In genomic region chr5:92683871-92684475, GRCm38 (mm10) we compare ENCODE assay signal across 9 mouse cellular contexts. TPM values are rescaled to one million over a fixed set of nuclear protein-coding genes. Genes with fewer than 3 reads are reported as not detected.
A peak's percentile ranks its signal among the peaks of the same experiment; 100 is the strongest.
DNase-seq lines count a peak whose midpoint lies in the region; ATAC-seq and TF ChIP-seq lines count a peak whose summit lies in the region.
"Had no signal": no experiment of that assay in that cellular context is flagged by ENCODE, and none has a peak within 500 bp of the region (broad histone marks: within the 10 kb centered on the region; RNA-seq: fewer than 3 reads in every experiment).

No protein-coding gene starts in this region.

- no peaks in the 10 kb centered on the region for H3K36me3 ChIP-seq in liver, adult 2 months (ENCODE audit: control insufficient read depth, insufficient read depth, low read length)
- H3K36me3 ChIP-seq in forebrain, embryonic 14.5 days (ENCODE audit: control insufficient read depth, insufficient read depth, low read length), result no peaks in the 10 kb centered on the region
- H3K36me3 ChIP-seq in limb, embryonic 10.5 days, result no peaks in the 10 kb centered on the region
- H3K36me3 ChIP-seq in neural tube, embryonic 14.5 days (ENCODE audit: control insufficient read depth, insufficient read depth, low read length), result no peaks in the 10 kb centered on the region

- peaks cover 15% of the 10 kb centered on the region; the same call in 1 of the 2 replicates for H3K79me2 ChIP-seq in liver, adult 2 months (ENCODE audit: control insufficient read depth, insufficient read depth, low read length)

- H3K27me3 ChIP-seq in liver, adult 2 months (ENCODE audit: control insufficient read depth, insufficient read depth, low read length), result no peaks in the 10 kb centered on the region
- no peaks in the 10 kb centered on the region for H3K27me3 ChIP-seq in forebrain, embryonic 14.5 days (replicated peaks; ENCODE audit: control insufficient read depth, insufficient read depth, low read length)
- 0 out of 2 replicates have a peak, but pooled peaks cover 7% of the 10 kb centered on the region for H3K27me3 ChIP-seq in limb, embryonic 10.5 days (ENCODE audit: low read depth, poor library complexity, severe bottlenecking)
- H3K27me3 ChIP-seq in neural tube, embryonic 14.5 days (ENCODE audit: control insufficient read depth, insufficient read depth, low read length), result peaks cover 4% of the 10 kb centered on the region; the same call in 1 of the 2 replicates

- peaks cover 3% of the 10 kb centered on the region; the same call in 1 of the 2 replicates for H3K4me1 ChIP-seq in liver, adult 2 months (ENCODE audit: control insufficient read depth, insufficient read depth, low read length)
- no peaks in the 10 kb centered on the region for H3K4me1 ChIP-seq in forebrain, embryonic 14.5 days (ENCODE audit: control insufficient read depth, insufficient read depth, low read length)
- H3K4me1 ChIP-seq in limb, embryonic 10.5 days, result peaks cover 18% of the 10 kb centered on the region
- H3K4me1 ChIP-seq in neural tube, embryonic 14.5 days (ENCODE audit: control insufficient read depth, insufficient read depth, low read length), result peaks cover 6% of the 10 kb centered on the region; the same call in 1 of the 2 replicates

- 28% methylated on average over 9 of the region's 9 CpGs for WGBS in liver, adult 2 months
- 9% methylated on average over 9 of the region's 9 CpGs for WGBS in forebrain, embryonic 14.5 days
- 20% methylated on average over 9 of the region's 9 CpGs for WGBS in limb, embryonic 10.5 days
- WGBS in neural tube, embryonic 14.5 days, result 18% methylated on average over 9 of the region's 9 CpGs

- no peaks in the 10 kb centered on the region for H3K9me3 ChIP-seq in forebrain, embryonic 14.5 days (replicated peaks; ENCODE audit: control insufficient read depth, low read length)
- no peaks in the 10 kb centered on the region for H3K9me3 ChIP-seq in limb, embryonic 10.5 days (replicated peaks)
- H3K9me3 ChIP-seq in neural tube, embryonic 14.5 days (ENCODE audit: control insufficient read depth, low read length), result no peaks in the 10 kb centered on the region

- H3K4me3 ChIP-seq in liver, adult 2 months (ENCODE audit: insufficient read depth, low read depth, low read length), result peak overlapping the region; percentile 67
- H3K4me3 ChIP-seq in forebrain, embryonic 14.5 days (ENCODE audit: low read depth, low read length), result peak overlapping the region; percentile 59
- peak overlapping the region; percentile 62 for H3K4me3 ChIP-seq in limb, embryonic 10.5 days
- peak overlapping the region; percentile 48 for H3K4me3 ChIP-seq in neural tube, embryonic 14.5 days (ENCODE audit: low read depth, low read length)

- no peak for TF ChIP-seq POLR2A in liver, adult 2 months (IDR thresholded peaks at IDR 0.05; ENCODE audit: extremely low read depth, insufficient read depth, low read length)

- H3K9ac ChIP-seq in liver, adult 2 months (ENCODE audit: low read depth, low read length), result no peak overlapping the region; the same call in 1 of the 2 replicates
- H3K9ac ChIP-seq in forebrain, embryonic 14.5 days (ENCODE audit: low read length), result peak overlapping the region; percentile 82
- no peak overlapping the region for H3K9ac ChIP-seq in neural tube, embryonic 14.5 days (replicated peaks; ENCODE audit: low read depth, low read length)

- ATAC-seq in forebrain, embryonic 14.5 days, result no peak
- ATAC-seq in neural tube, embryonic 14.5 days (ENCODE audit: low read depth), result no peak

- peak overlapping the region; percentile 93 for H3K4me2 ChIP-seq in forebrain, embryonic 14.5 days (ENCODE audit: low read length)
- H3K4me2 ChIP-seq in neural tube, embryonic 14.5 days (ENCODE audit: low read depth, low read length), result peak overlapping the region; percentile 97

- no peak for TF ChIP-seq CTCF in liver, adult 2 months (IDR thresholded peaks at IDR 0.05; ENCODE audit: low read depth, low read length)

- DNase-seq in liver, adult 2 months (ENCODE audit: extremely low read depth, low read depth, low spot score), result peak; percentile 81
- DNase-seq in liver, result no peak
- no peak for DNase-seq in forebrain, embryonic 14.5 days (ENCODE audit: low spot score)
- no peak for DNase-seq in limb, embryonic 10.5 days (ENCODE audit: low spot score)
- DNase-seq in layer of hippocampus, adult 8-10 months (ENCODE audit: low spot score in 2 of 2), result no peak
- no peak for DNase-seq in c-Kit-positive CD71-positive TER-119-positive erythroid progenitor cells, embryonic 14.5 days (ENCODE audit: low spot score)
- no peak for DNase-seq in thymus, postnatal 25 days
- DNase-seq: cerebellum, adult 9-10 months had no signal

- peak overlapping the region; percentile 20 for H3K27ac ChIP-seq in liver, adult 2 months (replicated peaks; ENCODE audit: insufficient read depth, low read depth, low read length)
- H3K27ac ChIP-seq in forebrain, embryonic 14.5 days (ENCODE audit: low read depth, low read length), result no peak overlapping the region
- H3K27ac ChIP-seq in limb, embryonic 10.5 days, result no peak overlapping the region
- no peak overlapping the region for H3K27ac ChIP-seq in neural tube, embryonic 14.5 days (ENCODE audit: low read depth, low read length)

RNA-seq across cellular contexts. Expression of gene Shroom3, which starts 0.7 kb away (rescaled TPM):
- total RNA-seq in liver, adult 2 months (2014; rRNA removed), result 4.1 and 7.0 TPM in 2 replicates
- 3.7 and 4.0 TPM in 2 replicates for polyA plus RNA-seq in liver, adult 2 months (2012; rRNA removed)
- polyA plus RNA-seq in forebrain, embryonic 14.5 days (2014; fragmentation: Nextera tagmentation; extraction: Ambion mirVana), result 1.6 and 2.0 TPM in 2 replicates
- 5.0 and 5.3 TPM in 2 replicates for polyA plus RNA-seq in limb, embryonic 10.5 days (2016; fragmentation: Nextera tagmentation; extraction: Ambion mirVana)
- 2.9 and 3.3 TPM in 2 replicates for polyA plus RNA-seq in neural tube, embryonic 14.5 days (2014; fragmentation: Nextera tagmentation; extraction: Ambion mirVana)
- total RNA-seq in layer of hippocampus, adult 8-10 months (2022), result 1 to 10 TPM; 3.1 to 5.6 (median 4.1) TPM

RNA-seq across cellular contexts. Expression of gene Ccdc158, which starts 8.9 kb away (rescaled TPM):
- 0.37 and 0.40 TPM in 2 replicates for total RNA-seq in liver, adult 2 months (2014; rRNA removed)
- 0.09 and 0.10 TPM in 2 replicates for polyA plus RNA-seq in liver, adult 2 months (2012; rRNA removed)
- 0.37 and 0.58 TPM in 2 replicates for polyA plus RNA-seq in forebrain, embryonic 14.5 days (2014; fragmentation: Nextera tagmentation; extraction: Ambion mirVana)
- polyA plus RNA-seq in limb, embryonic 10.5 days (2016; fragmentation: Nextera tagmentation; extraction: Ambion mirVana), result 0.45 and 0.62 TPM in 2 replicates
- 0.70 and 0.80 TPM in 2 replicates for polyA plus RNA-seq in neural tube, embryonic 14.5 days (2014; fragmentation: Nextera tagmentation; extraction: Ambion mirVana)
- total RNA-seq in layer of hippocampus, adult 8-10 months (2022), result under 1 TPM; 0.45 to 0.87 (median 0.74) TPM
